Mouse (Mus musculus) liver, embryonic 16.5 days (tissue): ENCODE data around the gene Slc15a4. TPM values are rescaled to one million over a fixed set of nuclear protein-coding genes. Genes with fewer than 3 reads are reported as not detected.

Experiments
- ATAC-seq: fragments of 200-750 bp; cut with Nextera tagmentation; 2 replicates; pipeline ENCODE4 v1.8.0; 2017; ENCODE audit warnings: low read depth, mild to moderate bottlenecking, moderate number of reproducible peaks, moderate library complexity
- H3K27ac ChIP-seq: fragments of 300-500 bp; sonication (generic); 2 replicates; pipeline ENCODE4 v1.5.1; 2014; ENCODE audit warnings: mild to moderate bottlenecking, low read length
- H3K27me3 ChIP-seq: fragments of 300-500 bp; sonication (generic); 2 replicates; pipeline ENCODE4 v1.6.1; 2014; ENCODE audit warnings: low read depth, low read length, mixed read lengths; ENCODE audit not compliant: control insufficient read depth, insufficient read depth
- H3K36me3 ChIP-seq: fragments of 300-500 bp; sonication (generic); 2 replicates; pipeline ENCODE4 v1.6.1; 2014; ENCODE audit warnings: mild to moderate bottlenecking; ENCODE audit not compliant: control insufficient read depth, insufficient read depth
- H3K4me1 ChIP-seq: fragments of 300-500 bp; sonication (generic); 2 replicates; pipeline ENCODE4 v1.6.1; 2014; ENCODE audit warnings: low read depth, low read length, mixed read lengths; ENCODE audit not compliant: control insufficient read depth
- H3K4me2 ChIP-seq: fragments of 300-500 bp; sonication (generic); 2 replicates; pipeline ENCODE4 v1.6.1; 2014; ENCODE audit warnings: low read depth, low read length, mixed read lengths
- H3K4me3 ChIP-seq: fragments of 300-500 bp; sonication (generic); 2 replicates; pipeline ENCODE4 v1.5.1; 2014; ENCODE audit warnings: low read depth, mild to moderate bottlenecking, low read length
- H3K9ac ChIP-seq: fragments of 300-500 bp; sonication (generic); 2 replicates; pipeline ENCODE4 v1.6.1; 2014; ENCODE audit warnings: low read depth, low read length
- H3K9me3 ChIP-seq: fragments of 300-500 bp; sonication (generic); replicated peaks from 2 replicates; pipeline ENCODE4 v1.6.1; 2016; ENCODE audit warnings: low read length; ENCODE audit not compliant: control insufficient read depth
- WGBS: fragments of 180-500 bp; shearing (Covaris S2); extraction: QIAGEN DNeasy Blood & Tissue Kit; methylation state at CpG from one replicate; pipeline ENCODE4 v1.1.7; 2014; ENCODE audit not compliant: insufficient replicate concordance; 5-methylcytosine and 5-hydroxymethylcytosine counted together
- polyA plus RNA-seq: library from polyadenylated mRNA; unstranded; fragments of >200 nt; fragmentation: Nextera tagmentation; extraction: Ambion mirVana; gene quantifications from 2 replicates; pipeline ENCODE4 v1.2.1, GENCODE M21; 2015

Gene Slc15a4
- polyA plus RNA-seq, 1 experiment from 2014 or later: 10.7 TPM

DNA sequence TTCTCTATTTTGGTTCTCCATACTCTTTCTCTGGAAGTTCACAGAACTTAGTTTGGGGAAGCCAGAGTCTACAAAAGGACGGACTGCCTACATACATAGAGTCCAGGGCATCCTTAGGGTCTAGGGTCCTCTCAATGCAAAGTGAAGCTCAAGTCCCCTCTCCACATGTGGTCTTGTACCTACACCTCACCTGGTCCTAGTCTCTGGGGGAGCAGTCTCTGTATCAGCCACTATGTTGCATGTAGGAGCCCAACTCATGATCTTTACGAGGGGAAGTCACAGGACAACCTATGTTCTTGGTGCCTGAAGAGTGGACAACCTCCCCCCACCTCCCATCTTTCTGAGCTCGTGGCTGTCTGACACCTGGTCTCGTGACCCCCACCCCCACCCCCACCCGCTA lies 1.0 kb downstream of the Slc15a4 start:
- Histone ChIP-seq H3K4me1 (no peaks in the 10 kb centered on the region), H3K27ac (no peak overlapping the region), H3K4me3 (no peak overlapping the region), H3K9ac (no peak overlapping the region), H3K9me3 (no peaks in the 10 kb centered on the region), H3K36me3 (no peaks in the 10 kb centered on the region), H3K27me3 (peaks cover 23% of the 10 kb centered on the region), H3K4me2 (no peak overlapping the region)
- no peak for ATAC-seq
- 5% methylated on average over 5 of the region's 5 CpGs for WGBS

DNA sequence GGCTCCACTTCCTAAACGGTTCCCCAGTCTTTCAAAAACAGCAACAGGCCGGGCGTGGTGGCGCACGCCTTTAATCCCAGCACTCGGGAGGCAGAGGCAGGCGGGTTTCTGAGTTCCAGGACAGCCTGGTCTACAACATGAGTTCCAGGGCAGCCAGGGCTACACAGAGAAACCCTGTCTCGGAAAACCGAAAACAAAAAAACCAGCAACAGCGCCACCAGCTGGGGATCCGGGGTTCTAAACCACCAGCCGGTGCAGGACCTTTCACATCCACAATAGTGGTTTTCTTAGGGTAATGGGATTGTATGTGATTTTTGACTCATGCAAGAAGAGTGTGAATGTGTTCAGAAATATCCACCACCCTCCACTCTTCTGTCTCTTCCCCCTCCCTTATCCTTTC lies 5.5 kb downstream of the Slc15a4 start:
- peaks cover 13% of the 10 kb centered on the region for H3K27me3 ChIP-seq
- ATAC-seq: no peak
- H3K4me2 ChIP-seq: no peak overlapping the region
- 68% methylated on average over 12 of the region's 12 CpGs for WGBS
- H3K9ac ChIP-seq: no peak overlapping the region
- no peaks in the 10 kb centered on the region for H3K9me3 ChIP-seq
- H3K27ac ChIP-seq: no peak overlapping the region
- H3K4me1 ChIP-seq: no peaks in the 10 kb centered on the region
- no peaks in the 10 kb centered on the region for H3K36me3 ChIP-seq
- no peak overlapping the region for H3K4me3 ChIP-seq

DNA sequence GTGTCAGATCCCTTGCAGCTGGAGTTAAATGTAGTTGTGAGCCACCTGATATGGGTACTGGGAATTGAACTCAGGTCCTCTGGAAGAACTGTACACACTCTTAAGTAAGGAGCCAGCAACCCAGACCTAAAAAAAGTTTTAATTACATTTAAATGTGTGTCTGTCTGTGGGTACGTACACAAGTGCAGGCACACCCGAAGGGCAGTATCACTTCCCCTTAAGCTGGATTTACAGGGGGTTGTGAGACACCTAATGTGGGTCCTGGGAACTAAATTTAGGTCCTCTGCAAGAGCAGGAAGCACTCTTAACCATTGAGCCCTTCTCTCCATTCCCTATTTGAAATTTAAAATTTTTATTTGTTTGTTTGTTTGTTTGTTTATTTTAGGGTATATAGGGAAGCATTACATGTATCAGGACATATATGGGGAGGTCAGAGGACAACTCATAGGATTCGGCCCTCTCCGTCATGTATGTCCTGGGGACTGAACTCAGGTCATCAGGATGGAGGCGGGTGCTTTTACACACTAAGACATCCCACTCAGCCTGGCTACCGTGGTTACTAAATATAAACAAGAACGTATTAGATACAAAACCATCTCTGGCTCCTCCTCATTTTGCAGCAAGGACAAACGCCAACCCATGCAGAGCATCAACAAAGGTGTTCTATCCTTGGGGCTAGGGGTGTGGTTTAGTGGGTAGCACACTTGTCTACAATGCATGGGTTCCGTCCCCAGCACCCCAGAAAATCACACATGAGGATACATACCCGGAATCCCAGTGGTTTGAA lies 8.1 kb downstream of the Slc15a4 start:
- 51% methylated on average over 10 of the region's 10 CpGs for WGBS

DNA sequence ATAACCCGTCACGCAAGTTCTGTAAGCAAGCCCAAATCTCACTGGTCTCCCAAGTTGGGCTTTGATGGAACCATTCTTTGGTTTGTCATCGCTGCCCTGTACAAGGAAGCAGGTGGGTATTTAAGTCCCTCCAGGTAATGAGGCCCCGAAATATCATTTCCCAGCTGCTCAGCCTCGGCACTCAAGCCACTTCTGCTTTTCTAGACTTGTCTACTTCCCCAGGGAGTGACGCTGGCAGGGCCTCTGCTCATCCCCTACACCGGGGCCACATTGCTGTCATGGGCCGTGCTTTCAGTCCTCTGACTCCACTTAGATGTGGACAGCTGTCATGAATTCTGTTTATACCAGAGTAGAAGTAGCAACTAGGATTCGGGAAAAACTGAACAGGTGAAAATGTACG lies 11.6 kb downstream of the Slc15a4 start:
- Histone ChIP-seq H3K27me3 (no peaks in the 10 kb centered on the region), H3K4me2 (no peak overlapping the region), H3K36me3 (no peaks in the 10 kb centered on the region), H3K9ac (no peak overlapping the region), H3K27ac (no peak overlapping the region), H3K9me3 (no peaks in the 10 kb centered on the region), H3K4me3 (no peak overlapping the region), H3K4me1 (peaks cover 3% of the 10 kb centered on the region)
- WGBS: 37% methylated on average over 10 of the region's 10 CpGs
- no peak for ATAC-seq

More for the DNA sequence above, 8.1 kb downstream of the Slc15a4 start:
- no peak for ATAC-seq
- no peaks in the 10 kb centered on the region for H3K36me3 ChIP-seq
- H3K4me3 ChIP-seq: no peak overlapping the region
- no peaks in the 10 kb centered on the region; the same call in 1 of the 2 replicates for H3K4me1 ChIP-seq
- H3K27ac ChIP-seq: no peak overlapping the region
- no peak overlapping the region for H3K9ac ChIP-seq
- no peak overlapping the region for H3K4me2 ChIP-seq
- no peaks in the 10 kb centered on the region for H3K27me3 ChIP-seq
- H3K9me3 ChIP-seq: no peaks in the 10 kb centered on the region

- H3K4me3 ChIP-seq: no peak overlapping the region
- no peaks in the 10 kb centered on the region for H3K36me3 ChIP-seq
- no peak overlapping the region for H3K4me2 ChIP-seq
- WGBS: 67% methylated on average over 8 of the region's 8 CpGs
- no peak for ATAC-seq
- peaks cover 10% of the 10 kb centered on the region for H3K4me1 ChIP-seq
- no peaks in the 10 kb centered on the region for H3K9me3 ChIP-seq
- H3K27me3 ChIP-seq: no peaks in the 10 kb centered on the region
- no peak overlapping the region for H3K27ac ChIP-seq
- no peak overlapping the region for H3K9ac ChIP-seq
Measured at GRCm38 (mm10) chr5:127620371-127620770, 12.3 kb downstream of the Slc15a4 start.

DNA sequence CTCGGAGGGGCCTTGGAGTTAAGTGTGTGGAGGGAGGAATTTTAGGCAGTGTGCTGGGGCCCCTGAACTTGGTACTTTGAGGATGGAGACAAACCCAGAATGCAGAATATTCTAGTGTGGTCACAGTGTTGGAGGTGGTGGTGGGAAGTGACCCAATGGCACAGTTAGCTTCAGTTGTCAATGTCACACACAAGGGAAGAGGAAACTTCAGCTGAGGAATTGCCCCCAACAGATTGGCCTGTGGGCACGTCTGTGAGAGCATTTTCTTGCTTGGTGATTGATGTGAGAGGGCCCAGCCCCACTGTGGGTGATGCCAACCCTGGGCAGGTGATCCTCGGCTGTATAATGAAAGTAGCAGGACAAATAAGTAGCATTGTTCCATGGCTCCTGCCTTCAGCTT lies 13.9 kb downstream of the Slc15a4 start:
- Histone ChIP-seq H3K9me3 (no peaks in the 10 kb centered on the region), H3K27me3 (no peaks in the 10 kb centered on the region), H3K9ac (no peak overlapping the region), H3K4me1 (peaks cover 22% of the 10 kb centered on the region), H3K27ac (no peak overlapping the region), H3K4me3 (no peak overlapping the region), H3K36me3 (no peaks in the 10 kb centered on the region), H3K4me2 (no peak overlapping the region)
- no peak for ATAC-seq
- 56% methylated on average over 3 of the region's 3 CpGs for WGBS

DNA sequence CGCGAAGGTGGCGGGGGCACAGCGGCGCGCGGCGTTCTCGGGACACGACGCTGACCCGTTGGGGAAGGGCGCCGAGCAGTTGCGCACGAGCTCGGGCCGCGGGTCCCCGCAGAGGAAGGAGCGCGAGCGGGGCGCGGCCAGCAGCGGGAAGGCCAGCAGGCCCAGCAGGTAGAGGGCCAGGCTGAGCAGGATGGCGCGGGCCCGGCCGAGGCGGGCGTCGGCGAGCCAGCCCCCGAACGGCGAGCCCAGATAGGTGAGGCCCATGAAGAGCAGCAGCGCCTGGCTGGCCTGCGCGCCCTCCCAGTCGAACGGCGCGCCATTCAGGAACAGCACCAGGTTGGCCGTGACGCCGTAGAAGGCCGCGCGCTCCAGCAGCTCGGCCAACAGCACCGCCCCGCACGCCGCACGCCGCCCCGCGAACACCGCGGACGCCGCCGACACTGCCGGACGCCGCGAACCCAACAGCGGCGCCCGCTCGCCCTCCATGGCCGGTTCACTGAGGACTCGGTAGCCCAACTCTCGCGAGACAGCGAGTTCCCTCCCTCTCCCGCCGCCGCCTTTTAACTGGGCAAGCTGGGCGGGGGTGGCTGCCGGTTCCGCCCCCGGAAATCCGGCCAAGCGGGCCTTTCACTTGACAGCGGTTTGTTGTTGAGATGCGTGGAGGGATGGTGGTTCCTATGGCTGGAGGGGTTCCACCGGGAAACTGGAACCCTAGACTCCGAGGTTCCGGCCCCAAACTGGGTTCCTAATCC lies 15.6 kb downstream of the Slc15a4 start:
- Histone ChIP-seq H3K27ac (peak overlapping the region; percentile 74), H3K4me2 (peak overlapping the region; percentile 83), H3K36me3 (no peaks in the 10 kb centered on the region), H3K4me1 (peaks cover 26% of the 10 kb centered on the region), H3K27me3 (no peaks in the 10 kb centered on the region), H3K9ac (peak overlapping the region; percentile 84), H3K4me3 (peak overlapping the region; percentile 85), H3K9me3 (no peaks in the 10 kb centered on the region)
- peak; percentile 92 for ATAC-seq
- WGBS: under 1% methylated on average over 78 of the region's 91 CpGs

DNA sequence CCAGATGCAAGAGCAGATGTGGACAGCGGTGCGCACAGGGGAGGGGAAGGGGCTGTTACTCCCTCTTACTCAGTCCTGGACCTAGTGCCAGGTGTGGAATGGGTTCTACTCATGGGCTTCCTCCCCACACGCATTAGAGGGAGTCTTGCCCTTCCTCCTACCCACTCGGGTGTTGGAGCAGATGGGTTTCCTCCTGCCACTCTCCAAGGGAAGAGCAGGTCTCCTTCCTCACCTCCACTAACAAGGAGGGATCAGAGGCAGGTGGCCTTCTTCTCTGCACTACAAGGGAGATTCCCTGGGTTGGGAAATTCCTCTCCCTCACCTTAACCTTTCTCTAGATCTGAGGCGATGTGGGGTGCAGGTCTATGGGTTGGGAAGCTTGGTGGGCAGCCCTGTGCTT lies 16.5 kb downstream of the Slc15a4 start:
- Histone ChIP-seq H3K27me3 (no peaks in the 10 kb centered on the region), H3K27ac (no peak overlapping the region; the same call in 1 of the 2 replicates), H3K4me3 (peak overlapping the region; percentile 85), H3K9me3 (no peaks in the 10 kb centered on the region), H3K4me2 (peak overlapping the region; percentile 83), H3K4me1 (peaks cover 34% of the 10 kb centered on the region), H3K36me3 (no peaks in the 10 kb centered on the region), H3K9ac (peak overlapping the region; percentile 84)
- 0% methylated on average over 3 of the region's 5 CpGs for WGBS
- no peak for ATAC-seq

GRCm38 (mm10) chr5:127615459-127615858 lies 17.2 kb downstream of the Slc15a4 start:
- Histone ChIP-seq H3K4me1 (peaks cover 39% of the 10 kb centered on the region), H3K4me2 (peak overlapping the region; percentile 83), H3K27ac (no peak overlapping the region; the same call in 1 of the 2 replicates), H3K9me3 (no peaks in the 10 kb centered on the region), H3K4me3 (peak overlapping the region; percentile 85), H3K9ac (no peak overlapping the region), H3K36me3 (no peaks in the 10 kb centered on the region), H3K27me3 (no peaks in the 10 kb centered on the region)
- WGBS: 29% methylated on average over 3 of the region's 3 CpGs
- no peak for ATAC-seq
